Mouse (Mus musculus) kidney, postnatal 10 days (tissue): ENCODE measurements at regions not wholly inside any gene's neighbourhood (a gene's known extent, or its start where the extent isn't known, plus 50 kb on each side); places are given as distances from the start of the nearest gene placed in this dataset.

ENCODE experiments used
- DNase-seq: peaks from one replicate; pipeline ENCODE4 v3.0.0; 2021; ENCODE audit warnings: mixed read lengths

DNA sequence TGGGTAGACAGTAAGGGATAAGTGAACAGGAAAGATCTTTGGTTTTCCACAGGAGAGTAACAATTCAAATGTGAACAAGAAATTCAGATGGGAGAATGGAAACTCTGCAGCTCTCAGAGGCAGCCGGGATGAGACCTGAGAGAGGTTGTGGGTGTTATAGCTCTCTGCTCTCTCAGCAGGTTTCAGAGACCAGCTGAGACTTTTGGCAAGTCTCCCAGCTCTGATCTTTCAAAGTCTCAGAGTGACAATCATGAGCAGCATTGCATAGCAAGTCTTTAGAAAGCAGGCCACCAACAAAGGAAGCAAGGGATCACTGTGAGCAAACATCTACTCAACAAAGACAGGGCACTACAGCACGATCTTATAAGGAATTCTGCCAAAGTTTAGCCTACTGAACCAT, 73.4 kb upstream of the Gnpda2 start:
- no peak for DNase-seq

DNA sequence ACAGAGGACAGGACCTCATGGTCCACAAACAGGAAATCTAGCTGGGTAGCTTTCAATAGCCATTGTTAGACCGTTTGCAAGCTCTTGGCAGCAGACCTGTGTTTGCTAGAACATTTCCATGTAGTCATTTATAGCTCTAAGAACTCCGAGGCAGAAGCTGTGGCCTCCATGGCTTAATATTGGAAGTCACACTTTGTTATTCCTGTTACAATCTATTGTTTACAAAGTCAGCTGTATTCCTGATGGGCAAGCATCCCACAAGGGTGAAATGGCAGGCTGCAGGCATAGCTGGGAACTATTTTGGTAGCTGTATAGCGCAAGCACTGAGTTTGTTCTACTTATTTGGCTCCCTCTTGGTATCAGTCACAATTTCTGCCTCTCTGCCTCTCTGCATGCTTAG, 71.8 kb upstream of the Gnpda2 start:
- DNase-seq, result no peak
